Mouse (Mus musculus) central nervous system, embryonic 14 days (tissue): ENCODE results near the gene Gpr26. TPM values are rescaled to one million over a fixed set of nuclear protein-coding genes. Genes with fewer than 3 reads are reported as not detected.

Experiments
- polyA plus RNA-seq: library from polyadenylated mRNA; depleted of rRNA; stranded (reverse); fragments of >200 nt; gene quantifications from 2 replicates; pipeline ENCODE4 v1.2.3, GENCODE M21; 2012; rRNA removed

Gene Gpr26
- 8.0 and 9.5 TPM in 2 replicates for polyA plus RNA-seq

GRCm38 (mm10) chr7:131966023-131966915 is at the start of gene Gpr26:
Gene Gpr26 (plus strand): TSS chr7:131966460.

Other genes with a start within 250 kb of the Gpr26 start
- 1.9 and 5.0 TPM in 2 replicates for gene Cpxm2, start 188.3 kb downstream of the Gpr26 start, polyA plus RNA-seq